Mouse (Mus musculus) cerebellum, adult (tissue): ENCODE measurements around the gene Gm10300.

ENCODE experiments used
- ATAC-seq: cut with Nextera tagmentation; 2 replicates; pipeline ENCODE4 v1.9.2; 2017; ENCODE audit warnings: mild to moderate bottlenecking, moderate library complexity, mixed read lengths; ENCODE audit not compliant: insufficient number of reproducible peaks, low FRiP score, low TSS enrichment

The Gm10300 gene

GRCm38 (mm10) chr4:132074077-132074932 lies at the start of gene Gm10300:
Gm10300 (plus strand) TSS chr4:132074697.
- ATAC-seq, result peak; percentile 15; the same call in 1 of the 2 replicates

GRCm38 (mm10) chr4:132025264-132025663 lies 49.2 kb upstream of the Gm10300 start:
- no peak for ATAC-seq

- no peak for ATAC-seq
Measured at GRCm38 (mm10) chr4:132025738-132026527, 48.6 kb upstream of the Gm10300 start.

- no peak for ATAC-seq
Measured at GRCm38 (mm10) chr4:132027167-132027566, 47.3 kb upstream of the Gm10300 start.

- no peak for ATAC-seq
Measured at GRCm38 (mm10) chr4:132027806-132028205, 46.7 kb upstream of the Gm10300 start.

- ATAC-seq, result no peak
Measured at GRCm38 (mm10) chr4:132029851-132030741, 44.4 kb upstream of the Gm10300 start.

- ATAC-seq, result no peak
Measured at GRCm38 (mm10) chr4:132033183-132033582, 41.3 kb upstream of the Gm10300 start.

GRCm38 (mm10) chr4:132034242-132034641 lies 40.3 kb upstream of the Gm10300 start:
- ATAC-seq, result no peak

- ATAC-seq, result no peak
Measured at GRCm38 (mm10) chr4:132037137-132037536, 37.4 kb upstream of the Gm10300 start.

- no peak for ATAC-seq
Measured at GRCm38 (mm10) chr4:132037991-132038390, 36.5 kb upstream of the Gm10300 start.

- no peak for ATAC-seq
Measured at GRCm38 (mm10) chr4:132038809-132039208, 35.7 kb upstream of the Gm10300 start.

- ATAC-seq, result no peak
Measured at GRCm38 (mm10) chr4:132039521-132039920, 35.0 kb upstream of the Gm10300 start.

GRCm38 (mm10) chr4:132039975-132040645 lies 34.4 kb upstream of the Gm10300 start:
- ATAC-seq, result no peak

- ATAC-seq, result no peak
Measured at GRCm38 (mm10) chr4:132041471-132042332, 32.8 kb upstream of the Gm10300 start.

- no peak for ATAC-seq
Measured at GRCm38 (mm10) chr4:132043726-132044125, 30.8 kb upstream of the Gm10300 start.

GRCm38 (mm10) chr4:132048011-132048991 lies 26.2 kb upstream of the Gm10300 start:
- ATAC-seq, result peak; percentile 27; the same call in 1 of the 2 replicates

- ATAC-seq, result peak; percentile 82
Measured at GRCm38 (mm10) chr4:132048995-132049404, 25.5 kb upstream of the Gm10300 start.
